Mouse (Mus musculus): ENCODE data around the gene Fgf5. TPM values are rescaled to one million over a fixed set of nuclear protein-coding genes. Genes with fewer than 3 reads are reported as not detected.

Fgf5 gene
- polyA plus RNA-seq (2021; fragmentation: Nextera tagmentation) = 3.4 and 3.8 TPM in 2 replicates
- long read RNA-seq, experiment 1, transcript Fgf5-201 (3 exons, 2,501 nt) = major isoform, 5 of 10 reads
- long read RNA-seq, experiment 1, partial matches to known transcripts = 2 of 10 reads
- long read RNA-seq, experiment 1, other reads (novel, unspliced or antisense) = 2 of 10 reads
- long read RNA-seq, experiment 2, transcript Fgf5-201 (3 exons, 2,501 nt) = major isoform, 24 of 29 reads
- long read RNA-seq, experiment 2, partial matches to known transcripts = 0 of 29 reads
- long read RNA-seq, experiment 2, other reads (novel, unspliced or antisense) = 1 of 29 reads

GRCm38 (mm10) chr5:98253838-98254821 is at the start of gene Fgf5:
Gene Fgf5, plus strand, starts transcription at chr5:98254184.

Other genes with a start within 250 kb of the Fgf5 start
- 0.64 and 0.75 TPM in 2 replicates for gene Antxr2, start 223.1 kb upstream of the Fgf5 start, polyA plus RNA-seq (2021; fragmentation: Nextera tagmentation)
- gene Prdm8, start 87.0 kb upstream of the Fgf5 start, polyA plus RNA-seq (2021; fragmentation: Nextera tagmentation) = 4.3 and 5.4 TPM in 2 replicates
- gene Cfap299, start 75.1 kb downstream of the Fgf5 start, polyA plus RNA-seq (2021; fragmentation: Nextera tagmentation) = 3.8 and 5.3 TPM in 2 replicates

Measured in layer of hippocampus, adult 6 months (tissue).